Mouse (Mus musculus) embryonic facial prominence, embryonic 10.5 days (tissue): ENCODE measurements around the gene Slamf7. TPM values are rescaled to one million over a fixed set of nuclear protein-coding genes. Genes with fewer than 3 reads are reported as not detected.

Experiments used
- DNase-seq: peaks from one replicate; pipeline ENCODE4 v3.0.0-alpha.2; 2017; ENCODE audit warnings: low spot score
- H3K27ac ChIP-seq: fragments of 300-500 bp; sonication (generic); replicated peaks from 2 replicates; pipeline ENCODE4 v1.5.1; 2016; ENCODE audit warnings: mild to moderate bottlenecking
- H3K27me3 ChIP-seq: fragments of 300-500 bp; sonication (generic); replicated peaks from 2 replicates; pipeline ENCODE4 v1.6.1; 2016; ENCODE audit warnings: low read depth, mild to moderate bottlenecking; ENCODE audit not compliant: poor library complexity, severe bottlenecking
- H3K36me3 ChIP-seq: fragments of 300-500 bp; sonication (generic); replicated peaks from 2 replicates; pipeline ENCODE4 v1.6.1; 2016; ENCODE audit warnings: mild to moderate bottlenecking, moderate library complexity
- H3K4me1 ChIP-seq: fragments of 300-500 bp; sonication (generic); 2 replicates; pipeline ENCODE4 v1.6.1; 2016
- H3K4me3 ChIP-seq: fragments of 300-500 bp; sonication (generic); 2 replicates; pipeline ENCODE4 v1.5.1; 2016; ENCODE audit warnings: mild to moderate bottlenecking, moderate library complexity
- H3K9me3 ChIP-seq: fragments of 300-500 bp; sonication (generic); 2 replicates; pipeline ENCODE4 v1.6.1; 2016; ENCODE audit warnings: mild to moderate bottlenecking
- WGBS: fragments of 180-500 bp; shearing (Covaris S2); methylation state at CpG from one replicate; pipeline ENCODE4 v1.1.7; 2016; 5-methylcytosine and 5-hydroxymethylcytosine counted together
- polyA plus RNA-seq: library from polyadenylated mRNA; unstranded; fragments of >200 nt; fragmentation: Nextera tagmentation; extraction: Ambion mirVana; gene quantifications from 2 replicates; pipeline ENCODE4 v1.2.1, GENCODE M21; 2016

Gene Slamf7
- polyA plus RNA-seq, 1 experiment from 2014 or later: not detected

GRCm38 (mm10) chr1:171630041-171630440 lies 22.8 kb downstream of the Slamf7 start:
- no peak overlapping the region for H3K4me3 ChIP-seq
- DNase-seq: no peak
- no peaks in the 10 kb centered on the region for H3K4me1 ChIP-seq
- no peaks in the 10 kb centered on the region for H3K27me3 ChIP-seq
- 87% methylated on average over 7 of the region's 7 CpGs for WGBS
- H3K9me3 ChIP-seq: no peaks in the 10 kb centered on the region
- H3K27ac ChIP-seq: no peak overlapping the region
- no peaks in the 10 kb centered on the region for H3K36me3 ChIP-seq

GRCm38 (mm10) chr1:171629168-171629567 lies 23.7 kb downstream of the Slamf7 start:
- 81% methylated on average over 6 of the region's 6 CpGs for WGBS

GRCm38 (mm10) chr1:171627801-171628200 lies 25.0 kb downstream of the Slamf7 start:
- Histone ChIP-seq H3K4me3 (no peak overlapping the region), H3K27ac (no peak overlapping the region), H3K9me3 (no peaks in the 10 kb centered on the region), H3K36me3 (no peaks in the 10 kb centered on the region), H3K4me1 (no peaks in the 10 kb centered on the region), H3K27me3 (no peaks in the 10 kb centered on the region)
- 92% methylated on average over 3 of the region's 3 CpGs for WGBS
- no peak for DNase-seq

More at GRCm38 (mm10) chr1:171629168-171629567, 23.7 kb downstream of the Slamf7 start:
- H3K4me1 ChIP-seq: no peaks in the 10 kb centered on the region
- no peaks in the 10 kb centered on the region for H3K27me3 ChIP-seq
- H3K27ac ChIP-seq: no peak overlapping the region
- no peaks in the 10 kb centered on the region for H3K36me3 ChIP-seq
- H3K9me3 ChIP-seq: no peaks in the 10 kb centered on the region
- DNase-seq: no peak
- H3K4me3 ChIP-seq: no peak overlapping the region

- H3K27me3 ChIP-seq: no peaks in the 10 kb centered on the region
- 91% methylated on average over 6 of the region's 6 CpGs for WGBS
- H3K27ac ChIP-seq: no peak overlapping the region
Observed at GRCm38 (mm10) chr1:171620091-171620490, 32.7 kb downstream of the Slamf7 start.

GRCm38 (mm10) chr1:171619645-171620044 lies 33.2 kb downstream of the Slamf7 start:
- Histone ChIP-seq H3K9me3 (no peaks in the 10 kb centered on the region), H3K4me3 (no peak overlapping the region), H3K27ac (no peak overlapping the region), H3K36me3 (no peaks in the 10 kb centered on the region), H3K4me1 (no peaks in the 10 kb centered on the region), H3K27me3 (no peaks in the 10 kb centered on the region)
- WGBS: 85% methylated on average over 3 of the region's 3 CpGs
- DNase-seq: no peak

More at GRCm38 (mm10) chr1:171620091-171620490, 32.7 kb downstream of the Slamf7 start:
- Histone ChIP-seq H3K4me1 (no peaks in the 10 kb centered on the region), H3K9me3 (no peaks in the 10 kb centered on the region), H3K36me3 (no peaks in the 10 kb centered on the region), H3K4me3 (no peak overlapping the region)
- DNase-seq: no peak

- no peaks in the 10 kb centered on the region for H3K4me1 ChIP-seq
- no peak overlapping the region for H3K4me3 ChIP-seq
- H3K27ac ChIP-seq: no peak overlapping the region
- no peaks in the 10 kb centered on the region for H3K36me3 ChIP-seq
- DNase-seq: no peak
- WGBS: 85% methylated on average over 8 of the region's 8 CpGs
- no peaks in the 10 kb centered on the region for H3K9me3 ChIP-seq
- H3K27me3 ChIP-seq: no peaks in the 10 kb centered on the region
Observed at GRCm38 (mm10) chr1:171619001-171619400, 33.8 kb downstream of the Slamf7 start.

- H3K4me3 ChIP-seq: no peak overlapping the region
- no peak for DNase-seq
- no peak overlapping the region for H3K27ac ChIP-seq
- 80% methylated on average over 11 of the region's 11 CpGs for WGBS
- no peaks in the 10 kb centered on the region for H3K36me3 ChIP-seq
- H3K4me1 ChIP-seq: no peaks in the 10 kb centered on the region
- no peaks in the 10 kb centered on the region for H3K9me3 ChIP-seq
- no peaks in the 10 kb centered on the region for H3K27me3 ChIP-seq
Observed at GRCm38 (mm10) chr1:171616881-171617515, 35.8 kb downstream of the Slamf7 start.

GRCm38 (mm10) chr1:171613962-171614361 lies 38.9 kb downstream of the Slamf7 start:
- Histone ChIP-seq H3K36me3 (no peaks in the 10 kb centered on the region), H3K9me3 (no peaks in the 10 kb centered on the region), H3K4me3 (no peak overlapping the region), H3K27ac (no peak overlapping the region), H3K4me1 (no peaks in the 10 kb centered on the region), H3K27me3 (no peaks in the 10 kb centered on the region)
- DNase-seq: no peak
- WGBS: 41% methylated on average over 2 of the region's 2 CpGs

- no peak overlapping the region for H3K4me3 ChIP-seq
- H3K27me3 ChIP-seq: no peaks in the 10 kb centered on the region
- H3K4me1 ChIP-seq: no peaks in the 10 kb centered on the region
- H3K36me3 ChIP-seq: no peaks in the 10 kb centered on the region
- no peak overlapping the region for H3K27ac ChIP-seq
- 29% methylated on average over 1 of the region's 1 CpGs for WGBS
- H3K9me3 ChIP-seq: no peaks in the 10 kb centered on the region
- DNase-seq: peak; percentile 18
Observed at GRCm38 (mm10) chr1:171610781-171611180, 42.1 kb downstream of the Slamf7 start.

GRCm38 (mm10) chr1:171610026-171610425 lies 42.8 kb downstream of the Slamf7 start:
- 92% methylated on average over 2 of the region's 2 CpGs for WGBS
- no peaks in the 10 kb centered on the region for H3K4me1 ChIP-seq
- no peak for DNase-seq
- H3K4me3 ChIP-seq: no peak overlapping the region
- H3K9me3 ChIP-seq: no peaks in the 10 kb centered on the region
- no peak overlapping the region for H3K27ac ChIP-seq
- H3K27me3 ChIP-seq: no peaks in the 10 kb centered on the region
- no peaks in the 10 kb centered on the region for H3K36me3 ChIP-seq

- Histone ChIP-seq H3K4me1 (no peaks in the 10 kb centered on the region), H3K36me3 (no peaks in the 10 kb centered on the region), H3K27me3 (no peaks in the 10 kb centered on the region), H3K4me3 (no peak within 1 kb of the TSS), H3K27ac (no peak within 1 kb of the TSS), H3K9me3 (no peaks in the 10 kb centered on the region)
- WGBS: 88% methylated on average over 9 of the region's 9 CpGs
- no peak for DNase-seq
Observed at GRCm38 (mm10) chr1:171607176-171607575, 45.7 kb downstream of the Slamf7 start, which contains the start of gene Ly9. Gene Ly9, minus strand, starts transcription at chr1:171607410.

- no peaks in the 10 kb centered on the region for H3K4me1 ChIP-seq
- WGBS: 75% methylated on average over 3 of the region's 3 CpGs
- no peak overlapping the region for H3K27ac ChIP-seq
- H3K9me3 ChIP-seq: no peaks in the 10 kb centered on the region
- H3K27me3 ChIP-seq: no peaks in the 10 kb centered on the region
- H3K4me3 ChIP-seq: no peak overlapping the region
- H3K36me3 ChIP-seq: no peaks in the 10 kb centered on the region
- DNase-seq: no peak
Observed at GRCm38 (mm10) chr1:171606656-171607055, 46.2 kb downstream of the Slamf7 start.

GRCm38 (mm10) chr1:171604686-171605085 lies 48.1 kb downstream of the Slamf7 start:
- no peak for DNase-seq
- no peak overlapping the region for H3K4me3 ChIP-seq
- no peaks in the 10 kb centered on the region for H3K9me3 ChIP-seq
- 91% methylated on average over 3 of the region's 3 CpGs for WGBS
- no peaks in the 10 kb centered on the region for H3K27me3 ChIP-seq
- no peaks in the 10 kb centered on the region for H3K4me1 ChIP-seq
- no peaks in the 10 kb centered on the region for H3K36me3 ChIP-seq
- H3K27ac ChIP-seq: no peak overlapping the region
